Mouse (Mus musculus) heart, postnatal 0 days (tissue): ENCODE results near the gene Gm49395. TPM values are rescaled to one million over a fixed set of nuclear protein-coding genes. Genes with fewer than 3 reads are reported as not detected.

Source experiments
- ATAC-seq: fragments of 200-750 bp; cut with Nextera tagmentation; 2 replicates; pipeline ENCODE4 v1.8.0; 2017; ENCODE audit warnings: low read depth, moderate number of reproducible peaks, moderate library complexity; ENCODE audit not compliant: insufficient read depth
- DNase-seq: peaks from one replicate; pipeline ENCODE4 v3.0.0-alpha.2; 2016; ENCODE audit warnings: low spot score
- H3K27ac ChIP-seq: fragments of 300-500 bp; sonication (generic); 2 replicates; pipeline ENCODE4 v1.5.1; 2014; ENCODE audit warnings: low read depth, mild to moderate bottlenecking
- H3K27me3 ChIP-seq: fragments of 300-500 bp; sonication (generic); 2 replicates; pipeline ENCODE4 v1.6.1; 2014; ENCODE audit warnings: low read length, mixed read lengths; ENCODE audit not compliant: control insufficient read depth, insufficient read depth
- H3K36me3 ChIP-seq: fragments of 300-500 bp; sonication (generic); replicated peaks from 2 replicates; pipeline ENCODE4 v1.6.1; 2014; ENCODE audit warnings: low read length, mixed read lengths; ENCODE audit not compliant: control insufficient read depth, insufficient read depth
- H3K4me1 ChIP-seq: fragments of 300-500 bp; sonication (generic); 2 replicates; pipeline ENCODE4 v1.6.1; 2014; ENCODE audit warnings: antibody characterized with exemption; ENCODE audit not compliant: control insufficient read depth, insufficient read depth
- H3K4me2 ChIP-seq: fragments of 300-500 bp; sonication (generic); 2 replicates; pipeline ENCODE4 v1.6.1; 2014; ENCODE audit warnings: low read depth, mild to moderate bottlenecking, low read length, moderate library complexity
- H3K4me3 ChIP-seq: fragments of 300-500 bp; sonication (generic); 2 replicates; pipeline ENCODE4 v1.5.1; 2014; ENCODE audit warnings: low read depth, low read length
- H3K9ac ChIP-seq: fragments of 300-500 bp; sonication (generic); replicated peaks from 2 replicates; pipeline ENCODE4 v1.6.1; 2014; ENCODE audit warnings: low read depth, low read length, mixed read lengths
- H3K9me3 ChIP-seq: fragments of 300-500 bp; sonication (generic); replicated peaks from 2 replicates; pipeline ENCODE4 v1.6.1; 2016; ENCODE audit warnings: low read length; ENCODE audit not compliant: control insufficient read depth
- CTCF ChIP-seq: IDR thresholded peaks from 2 replicates; pipeline ENCODE4 v1.5.1; 2016; ENCODE audit warnings: antibody characterized with exemption, control low read depth, low read depth
- EP300 ChIP-seq: IDR thresholded peaks from 2 replicates; pipeline ENCODE4 v1.6.1; 2016; ENCODE audit warnings: antibody characterized with exemption, low read depth
- WGBS: fragments of 180-500 bp; shearing (Covaris S2); extraction: QIAGEN DNeasy Blood & Tissue Kit; methylation state at CpG from one replicate; pipeline ENCODE4 v1.1.7; 2014; 5-methylcytosine and 5-hydroxymethylcytosine counted together
- polyA plus RNA-seq: library from polyadenylated mRNA; unstranded; fragments of >200 nt; fragmentation: Nextera tagmentation; extraction: Ambion mirVana; gene quantifications from 2 replicates; pipeline ENCODE4 v1.2.1, GENCODE M21; 2015
- total RNA-seq: library from RNA; depleted of rRNA; stranded (reverse); fragments of >200 nt; gene quantifications from 2 replicates; pipeline ENCODE4 v1.2.3, GENCODE M21; 2014; ENCODE audit warnings: low replicate concordance

Gene Gm49395
- total and polyA plus RNA-seq, 2 experiments from 2014 or later, result 8.8 to 24.8 TPM

DNA sequence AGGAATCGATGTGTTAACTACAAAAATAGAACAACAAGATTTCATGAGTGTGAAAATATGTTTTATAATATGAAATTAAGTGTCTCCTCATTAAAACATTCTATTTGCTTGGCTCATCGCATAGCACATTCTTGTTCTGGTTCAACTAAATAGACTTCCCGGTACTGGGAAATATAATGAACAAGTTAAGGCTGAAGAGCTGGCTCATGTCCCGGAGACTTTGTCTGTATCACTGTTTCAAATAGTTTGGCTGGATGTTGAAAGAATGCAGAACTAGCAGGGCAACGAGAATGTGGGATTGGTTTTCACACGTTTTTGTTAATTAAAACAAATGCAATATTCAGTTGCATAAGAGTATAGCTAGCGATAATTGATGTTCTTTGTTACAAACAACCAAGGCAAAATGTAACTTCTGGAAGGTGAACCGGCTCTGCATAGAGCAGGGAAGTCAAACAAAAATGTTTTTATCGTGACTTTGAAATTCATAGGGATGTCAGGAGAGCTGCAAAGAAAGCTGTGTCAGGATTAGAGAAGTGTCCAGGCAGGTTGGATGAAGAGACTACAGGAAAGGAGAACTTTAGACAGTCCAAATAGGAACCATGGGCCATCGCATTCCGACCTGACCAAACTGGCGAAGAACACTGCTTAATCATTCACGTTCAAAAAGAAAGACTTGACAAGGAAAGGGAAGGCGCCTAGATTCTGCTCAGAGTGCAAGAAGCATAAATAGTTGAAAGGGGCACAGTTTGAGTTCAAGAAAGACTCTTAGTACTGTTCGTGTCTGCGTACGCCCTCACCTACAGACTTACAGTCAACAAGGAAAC lies 70.3 kb downstream of the Gm49395 start:
- H3K4me3 ChIP-seq, result no peak overlapping the region
- DNase-seq (peak; percentile 77), ATAC-seq (peak; percentile 68; the same call in 1 of the 2 replicates)
- peak overlapping the region; percentile 77 for H3K27ac ChIP-seq
- no peak overlapping the region for H3K9ac ChIP-seq
- no peak for TF ChIP-seq CTCF
- TF ChIP-seq EP300, result no peak
- peaks cover 19% of the 10 kb centered on the region for H3K4me1 ChIP-seq
- no peaks in the 10 kb centered on the region for H3K27me3 ChIP-seq
- H3K4me2 ChIP-seq, result peak overlapping the region; percentile 25; the same call in 1 of the 2 replicates
- no peaks in the 10 kb centered on the region for H3K9me3 ChIP-seq
- WGBS, result 48% methylated on average over 17 of the region's 17 CpGs
- peaks cover 7% of the 10 kb centered on the region for H3K36me3 ChIP-seq

DNA sequence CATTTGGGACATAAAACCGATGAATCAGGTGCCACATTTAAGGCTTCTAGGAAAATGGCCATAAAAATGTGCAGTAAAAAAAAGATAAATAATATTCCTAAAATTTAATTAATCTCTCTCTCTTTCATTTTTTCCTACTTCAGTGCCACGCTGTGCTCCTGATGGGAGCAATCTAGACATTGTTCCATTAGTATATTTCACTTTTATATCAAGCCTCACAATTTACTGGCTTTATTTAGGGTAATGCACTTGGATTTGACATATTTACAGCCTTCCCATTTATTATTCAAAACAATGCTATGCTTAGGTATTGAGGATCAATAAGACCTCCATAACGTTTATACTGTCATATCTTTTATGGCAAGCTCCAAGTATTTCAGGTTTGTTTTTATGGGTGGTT lies 76.3 kb downstream of the Gm49395 start:
- Histone ChIP-seq H3K4me3 (no peak overlapping the region), H3K27me3 (no peaks in the 10 kb centered on the region), H3K36me3 (peaks cover 7% of the 10 kb centered on the region; the same call in 1 of the 2 replicates), H3K4me2 (no peak overlapping the region), H3K27ac (no peak overlapping the region), H3K9me3 (no peaks in the 10 kb centered on the region), H3K4me1 (peaks cover 30% of the 10 kb centered on the region), H3K9ac (no peak overlapping the region)
- ATAC-seq, result no peak
- DNase-seq, result no peak
- no peak for TF ChIP-seq EP300
- TF ChIP-seq CTCF, result no peak
- 90% methylated on average over 3 of the region's 3 CpGs for WGBS

DNA sequence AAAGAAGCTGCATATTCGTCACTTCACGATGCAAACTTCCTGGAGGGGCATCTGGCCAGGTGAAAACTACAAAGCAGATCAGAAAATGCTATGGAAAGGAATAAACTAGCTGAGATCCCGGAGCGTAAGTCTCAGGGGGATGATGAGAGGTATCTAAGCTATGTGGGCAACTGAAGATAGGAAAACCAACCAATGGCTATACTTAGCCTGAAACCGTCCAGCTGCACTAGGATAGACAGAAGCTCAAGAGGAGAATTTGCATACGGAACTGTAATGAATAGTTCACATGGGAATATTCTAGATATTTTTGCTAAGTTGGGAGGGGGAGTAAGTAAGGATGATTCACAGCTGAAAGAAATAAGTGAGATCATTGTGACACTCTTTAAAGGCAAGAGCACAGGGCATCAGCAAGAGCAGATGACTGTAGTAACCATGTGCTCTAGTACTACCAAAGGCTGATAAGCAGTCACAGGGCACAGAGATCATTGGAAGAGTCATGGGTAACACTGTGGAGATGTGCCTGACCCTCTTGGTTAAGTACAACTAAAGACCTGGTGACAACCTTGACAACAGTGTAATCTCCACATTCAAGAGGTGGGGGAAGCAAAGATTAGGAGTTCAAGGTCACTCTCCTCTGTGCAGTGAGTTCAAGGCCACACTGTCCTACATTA lies 79.5 kb downstream of the Gm49395 start:
- Histone ChIP-seq H3K4me3 (no peak overlapping the region), H3K9me3 (no peaks in the 10 kb centered on the region), H3K36me3 (0 out of 2 replicates have a peak, but pooled peaks cover 4% of the 10 kb centered on the region), H3K27ac (peak overlapping the region; percentile 83), H3K4me1 (peaks cover 35% of the 10 kb centered on the region), H3K9ac (no peak overlapping the region), H3K27me3 (no peaks in the 10 kb centered on the region), H3K4me2 (peak overlapping the region; percentile 31)
- peak; percentile 84 for ATAC-seq
- DNase-seq, result peak; percentile 66
- 20% methylated on average over 6 of the region's 6 CpGs for WGBS
- TF ChIP-seq CTCF (no peak), EP300 (peak; percentile 85)

DNA sequence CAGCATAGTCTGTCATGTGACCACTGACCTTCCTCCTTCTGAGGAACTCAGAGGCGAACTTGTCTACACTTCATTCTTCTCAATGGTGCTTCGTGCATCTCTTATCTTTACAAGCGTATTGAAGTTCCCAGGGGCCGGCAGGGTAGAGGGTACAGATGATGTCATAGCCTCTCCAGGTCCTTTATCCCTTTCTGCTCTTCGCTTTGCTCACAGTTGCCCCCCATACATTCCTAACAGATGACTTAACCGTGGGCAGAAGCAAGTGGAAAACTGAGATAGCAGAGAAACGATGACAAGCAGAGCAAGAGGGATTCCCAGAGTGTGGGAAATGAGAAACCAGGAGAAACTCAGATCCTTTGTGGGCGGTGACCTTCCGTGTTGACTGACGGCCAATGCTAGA lies 80.3 kb downstream of the Gm49395 start:
- peak; percentile 75 for ATAC-seq
- H3K27ac ChIP-seq, result peak overlapping the region; percentile 83
- no peaks in the 10 kb centered on the region for H3K9me3 ChIP-seq
- 4% methylated on average over 10 of the region's 10 CpGs for WGBS
- H3K9ac ChIP-seq, result no peak overlapping the region
- H3K27me3 ChIP-seq, result no peaks in the 10 kb centered on the region
- H3K4me2 ChIP-seq, result peak overlapping the region; percentile 31
- H3K4me1 ChIP-seq, result peaks cover 35% of the 10 kb centered on the region
- no peak overlapping the region for H3K4me3 ChIP-seq
- TF ChIP-seq CTCF (no peak), EP300 (0 out of 2 replicates have a peak, but pooled peaks have one; percentile 33)
- peak; percentile 79 for DNase-seq
- H3K36me3 ChIP-seq, result no peaks in the 10 kb centered on the region

DNA sequence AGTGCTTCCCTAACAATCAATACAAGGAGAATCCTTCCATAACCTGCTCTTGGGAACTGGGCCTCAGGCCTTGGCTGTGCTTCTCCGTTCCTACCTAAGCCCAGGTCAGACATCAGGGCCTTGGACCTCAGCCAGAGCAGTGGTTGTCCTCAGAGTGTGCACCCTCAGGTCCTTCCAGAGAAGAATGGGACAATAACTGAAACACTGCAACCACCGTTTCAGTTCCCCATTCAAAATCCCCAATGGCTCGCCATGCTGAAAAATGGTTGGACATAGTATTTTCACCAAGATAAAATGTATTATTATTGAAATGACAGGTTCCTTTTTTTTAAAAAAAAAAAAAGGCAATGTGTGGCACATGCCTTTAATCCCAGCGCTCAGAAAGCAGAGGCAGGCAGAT lies 81.0 kb downstream of the Gm49395 start:
- Histone ChIP-seq H3K9ac (no peak overlapping the region), H3K4me1 (peaks cover 40% of the 10 kb centered on the region), H3K27ac (peak overlapping the region; percentile 83), H3K9me3 (no peaks in the 10 kb centered on the region), H3K36me3 (no peaks in the 10 kb centered on the region), H3K4me2 (no peak overlapping the region), H3K27me3 (no peaks in the 10 kb centered on the region), H3K4me3 (no peak overlapping the region)
- ATAC-seq, result no peak
- WGBS, result 79% methylated on average over 4 of the region's 4 CpGs
- TF ChIP-seq CTCF (no peak), EP300 (no peak)
- no peak for DNase-seq
